Mouse (Mus musculus): ENCODE measurements around the gene Eea1.
A peak's percentile ranks its signal among the peaks of the same experiment; 100 is the strongest.
"Not testable (repeated sequence)": the region's sequence is repeated elsewhere in the genome, so short reads cannot be mapped to it uniquely, and the experiment has no call there.

Eea1 gene

DNA sequence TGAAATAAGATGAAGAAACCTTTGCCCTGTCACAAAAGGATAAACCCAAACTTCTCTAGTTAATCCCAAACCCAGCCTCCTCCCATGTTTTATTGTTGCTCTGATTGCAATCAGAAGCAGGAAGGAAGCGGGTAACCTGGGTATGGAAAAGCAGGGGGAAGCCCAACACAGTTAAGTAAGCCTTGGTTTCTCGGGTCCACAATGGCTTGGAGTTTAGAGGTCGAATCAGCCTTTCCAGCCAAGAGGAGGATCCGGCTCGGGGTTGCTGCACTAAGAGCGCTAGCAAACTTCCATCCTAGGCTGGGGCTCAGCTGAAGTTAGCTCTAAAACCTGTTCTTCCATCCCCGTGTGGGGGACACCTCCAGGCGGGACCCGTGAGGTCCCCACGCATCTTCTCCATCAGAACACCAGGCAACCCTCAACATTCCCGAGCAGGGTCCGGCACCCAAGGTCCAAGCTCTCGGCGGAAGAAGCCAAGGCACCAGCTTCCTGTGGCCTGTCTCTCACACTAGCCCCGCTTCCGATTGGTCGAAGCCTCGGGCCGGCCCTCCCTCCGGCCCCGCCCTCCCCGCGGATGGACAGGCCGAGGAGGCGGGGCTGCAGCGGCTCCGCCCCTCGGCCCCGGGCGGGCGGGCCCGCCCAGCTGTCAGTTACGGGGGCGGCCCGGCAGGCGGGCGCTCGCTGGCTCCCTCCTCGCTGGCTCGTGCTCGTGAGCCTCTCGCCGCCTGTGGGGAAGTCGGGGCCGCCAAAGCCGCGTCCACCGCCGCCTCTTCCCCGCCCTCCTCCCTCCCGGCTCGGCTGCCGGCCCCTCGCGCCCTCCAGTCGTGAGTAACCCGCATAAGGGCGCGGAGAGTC is at the start of gene Eea1:
Gene Eea1, plus strand, starts transcription at position 605 of the 855 bp plus-strand sequence.
- DNase-seq = peak; percentile 93 to 97

DNA sequence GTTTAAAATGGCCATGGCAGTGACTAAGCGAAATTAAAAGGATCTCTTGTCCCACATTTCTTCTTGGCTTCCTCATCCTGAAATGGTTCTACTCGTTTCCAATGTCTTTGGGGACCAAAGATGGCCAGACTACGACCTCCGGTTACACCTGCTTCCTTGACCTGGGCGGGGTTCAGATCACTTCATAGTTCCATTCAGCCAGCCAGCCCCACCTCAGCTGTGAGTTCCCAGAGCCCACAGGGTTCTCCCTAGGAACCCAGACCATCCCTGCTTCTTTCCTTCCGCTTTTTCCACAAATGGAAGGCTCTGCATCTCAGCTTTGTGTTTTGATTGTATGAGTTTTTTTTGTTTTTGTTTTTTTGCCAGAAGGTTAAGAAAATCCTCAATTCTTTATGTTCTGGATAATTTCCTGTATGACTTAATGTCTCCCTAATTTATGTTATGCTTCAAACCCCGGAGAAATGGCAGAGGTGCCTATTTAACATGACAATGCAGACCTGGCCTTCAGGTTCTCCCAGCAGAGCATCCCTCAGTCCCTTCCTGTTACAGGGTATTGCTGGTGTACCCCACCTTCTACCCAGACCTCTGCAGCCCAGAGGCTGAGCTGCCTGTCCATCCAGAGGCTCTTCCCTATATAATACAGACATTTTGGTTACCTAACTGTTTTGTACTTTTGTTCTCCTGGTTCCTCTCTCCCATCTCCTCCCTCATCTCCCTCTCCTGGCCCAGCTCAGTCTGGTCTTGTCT is 49.1 kb upstream of the Eea1 start:
- DNase-seq = no peak

DNA sequence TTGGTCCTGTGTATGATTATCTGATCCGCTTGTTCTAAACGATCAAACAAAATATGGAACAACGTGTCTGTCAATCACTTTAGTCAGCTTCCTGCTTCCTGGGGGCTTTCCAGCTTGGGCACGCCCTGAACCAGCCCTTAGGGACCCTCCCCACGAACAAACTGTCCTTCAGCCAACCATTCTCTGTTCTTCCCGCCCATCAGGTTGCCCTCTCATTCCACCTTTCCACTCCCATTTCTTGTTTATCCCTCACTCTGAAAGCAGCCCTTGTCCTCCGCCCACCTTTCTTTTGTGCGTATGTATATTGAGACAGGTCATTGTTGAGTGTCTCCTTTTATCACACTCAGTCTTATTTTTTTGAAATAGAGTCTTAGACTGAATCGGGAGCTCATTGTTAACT is 48.3 kb upstream of the Eea1 start:
- no peak for DNase-seq

DNA sequence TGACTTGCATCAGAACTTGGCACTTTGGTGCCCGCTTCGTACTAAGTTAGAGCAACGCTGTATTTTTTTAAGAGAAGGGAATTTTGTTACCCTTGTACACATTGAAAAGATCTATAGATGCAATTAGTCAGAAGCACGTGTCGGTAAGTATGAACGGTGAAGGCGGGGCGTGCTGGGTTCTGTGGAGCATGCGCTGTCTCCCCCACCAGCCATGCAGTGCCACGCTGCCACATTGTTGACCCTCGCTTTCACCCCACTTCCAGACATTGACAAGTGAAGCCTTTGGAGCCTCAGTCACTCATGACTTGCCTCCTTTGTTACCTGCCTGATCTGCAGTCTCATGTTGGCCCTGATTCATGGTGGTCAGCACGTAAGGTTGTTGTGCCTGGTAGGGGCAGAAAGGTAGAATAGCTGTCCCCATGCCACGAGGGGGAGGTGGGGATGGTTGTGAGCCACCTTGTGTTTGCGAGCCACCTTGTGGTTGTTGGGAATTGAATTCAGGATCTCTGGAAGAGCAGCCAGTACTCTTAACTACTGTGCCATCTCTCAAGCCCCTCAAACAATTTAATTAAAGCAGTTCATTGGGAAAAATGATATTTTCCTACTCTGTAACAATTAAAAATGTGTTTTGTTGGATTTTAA is 47.0 kb upstream of the Eea1 start:
- no peak for DNase-seq

DNA sequence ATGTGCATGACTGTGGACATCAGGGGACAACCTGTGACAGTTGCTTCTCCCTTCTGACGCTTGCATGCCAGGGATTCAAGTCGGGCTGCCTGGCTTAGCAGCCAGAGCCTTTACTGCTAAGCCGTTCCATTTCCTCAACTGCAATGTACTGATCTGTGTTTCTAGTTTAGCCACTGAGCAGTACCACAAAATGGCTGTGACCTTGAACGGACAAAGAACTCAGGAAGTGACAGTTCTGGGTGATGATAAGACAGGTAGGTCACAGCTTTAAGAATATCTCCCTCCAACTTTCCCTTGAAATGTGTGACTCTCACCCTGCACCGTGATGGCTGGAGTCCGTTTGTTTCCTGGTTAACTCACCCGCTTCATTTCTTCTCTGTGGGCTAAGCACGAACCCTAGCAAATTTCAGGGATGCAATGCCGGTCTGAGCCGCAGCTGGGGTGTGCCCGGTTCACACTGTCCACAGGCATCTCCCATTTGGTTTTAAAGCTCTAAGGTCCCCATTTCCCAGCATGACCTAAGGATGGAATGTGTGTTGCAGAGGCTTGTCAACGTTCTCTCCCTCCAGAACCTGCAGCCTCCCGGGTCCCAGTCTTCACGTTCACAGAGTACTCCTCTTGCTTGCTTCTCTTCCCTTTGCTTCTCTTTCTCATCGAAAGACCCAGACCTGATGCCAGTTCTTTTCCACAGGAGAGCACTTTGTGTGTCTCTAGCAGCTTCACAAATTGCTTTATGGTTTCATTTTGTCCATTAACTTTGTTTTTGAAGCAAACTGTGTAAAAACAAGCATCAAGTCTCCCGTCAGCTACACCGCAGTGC is 46.2 kb upstream of the Eea1 start:
- no peak for DNase-seq

DNA sequence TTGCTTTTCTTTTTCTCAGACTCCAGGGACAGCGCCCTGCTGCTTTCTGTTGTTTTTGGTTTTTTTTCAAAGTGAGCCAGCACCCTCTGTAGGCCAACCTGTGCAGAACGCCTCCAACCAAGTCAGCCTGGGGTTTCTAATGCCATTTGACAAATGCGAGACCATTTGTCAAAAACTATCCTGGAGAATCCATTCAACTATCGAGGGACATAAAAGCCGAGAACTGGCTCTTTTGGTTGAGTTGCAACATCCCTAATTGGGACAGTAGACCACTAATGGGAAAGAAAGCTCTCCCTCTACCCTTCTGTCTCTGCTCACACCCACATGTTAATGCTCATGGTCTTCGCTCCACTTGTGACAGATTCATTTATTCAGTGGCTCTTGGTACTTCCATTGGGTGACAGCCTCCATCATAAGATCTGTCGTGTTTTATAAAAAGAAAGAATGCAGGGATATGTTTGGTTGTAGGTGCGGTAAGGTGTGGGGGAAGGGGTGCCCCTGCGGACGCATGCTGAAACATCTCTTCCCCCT is 45.5 kb upstream of the Eea1 start:
- DNase-seq = peak; percentile 68 to 77

DNA sequence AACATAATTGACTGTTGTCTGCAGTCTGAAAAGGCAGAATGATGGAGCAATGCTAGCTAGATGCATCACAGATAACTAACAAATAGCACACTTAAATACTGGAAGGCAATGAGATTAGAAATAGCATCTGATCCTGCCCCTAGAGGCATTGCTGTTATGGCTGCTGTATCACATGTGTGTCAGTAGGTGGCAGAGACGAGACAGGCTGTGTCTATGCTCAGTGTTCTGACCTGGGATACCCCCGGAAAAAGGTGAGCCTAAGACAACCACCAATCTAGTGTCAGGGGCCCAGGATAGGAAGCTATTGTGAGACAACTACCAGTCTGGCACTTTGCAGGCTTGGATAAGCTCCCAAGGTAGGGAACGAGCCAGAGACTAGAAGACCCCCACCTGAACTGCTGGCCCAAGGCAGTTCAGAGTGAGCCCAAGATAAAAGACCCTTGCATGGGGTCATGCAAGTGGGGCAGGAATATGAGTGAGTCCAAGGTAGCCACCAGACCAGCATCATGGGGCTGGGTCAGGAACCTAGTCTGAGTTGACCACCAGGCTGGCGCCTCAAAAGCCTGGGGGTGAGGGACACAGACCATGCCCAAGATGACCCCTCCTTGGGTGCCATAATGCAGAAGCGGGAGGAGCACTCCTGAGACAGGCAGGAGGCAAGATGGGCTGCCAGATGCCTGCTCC is 41.8 kb upstream of the Eea1 start:
- peak; percentile 22 to 40 for DNase-seq

DNA sequence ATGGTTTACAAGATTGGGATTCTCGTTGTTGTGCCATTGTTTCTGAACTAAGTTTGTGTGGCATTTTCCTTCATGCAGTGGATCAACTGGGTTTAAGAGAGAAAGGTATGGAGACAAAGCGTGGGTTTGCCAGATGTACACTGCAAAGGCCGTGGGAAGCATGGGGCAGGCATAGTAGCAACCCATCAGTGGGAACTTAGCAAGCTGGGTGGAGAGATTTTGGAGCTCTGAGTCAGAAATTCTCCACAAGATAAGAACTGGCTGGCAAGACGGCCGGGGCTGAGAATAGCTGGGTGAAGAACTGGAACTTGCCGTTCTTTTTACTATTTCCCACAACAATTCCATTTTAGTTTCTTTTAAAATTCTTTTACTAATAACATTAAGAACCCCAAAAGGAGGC is 35.8 kb upstream of the Eea1 start:
- DNase-seq = no peak

DNA sequence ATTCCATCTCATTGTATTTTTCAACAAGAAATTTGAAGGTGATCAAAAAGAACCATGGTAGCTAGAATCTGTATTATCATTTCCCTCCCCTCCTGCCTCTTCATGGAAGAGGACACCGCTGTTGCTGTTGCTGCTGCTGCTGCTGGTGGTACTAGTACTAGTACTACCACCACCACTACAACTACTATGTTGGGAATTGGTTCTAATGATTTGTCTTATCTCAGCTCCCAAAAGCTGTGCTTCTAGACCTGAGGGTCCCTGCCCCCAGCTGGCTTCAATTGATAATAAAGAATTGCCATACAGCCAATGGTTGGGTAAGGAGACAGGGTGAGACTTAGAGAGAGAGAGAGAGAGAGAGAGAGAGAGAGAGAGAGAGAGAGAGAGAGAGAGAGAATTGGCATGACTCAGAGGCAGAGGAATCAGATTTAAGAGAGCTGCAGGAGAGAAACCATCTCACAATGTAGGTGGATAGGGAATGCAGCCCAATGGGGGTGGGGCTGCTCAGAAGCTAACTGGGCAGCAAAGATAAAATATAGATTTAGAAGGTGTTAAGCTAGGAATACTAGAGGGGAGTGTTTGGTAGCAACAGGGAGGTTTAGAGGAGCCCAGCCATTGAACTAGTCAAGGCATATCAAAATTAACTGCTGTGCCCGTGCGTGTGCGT is 31.1 kb upstream of the Eea1 start:
- no peak for DNase-seq

DNA sequence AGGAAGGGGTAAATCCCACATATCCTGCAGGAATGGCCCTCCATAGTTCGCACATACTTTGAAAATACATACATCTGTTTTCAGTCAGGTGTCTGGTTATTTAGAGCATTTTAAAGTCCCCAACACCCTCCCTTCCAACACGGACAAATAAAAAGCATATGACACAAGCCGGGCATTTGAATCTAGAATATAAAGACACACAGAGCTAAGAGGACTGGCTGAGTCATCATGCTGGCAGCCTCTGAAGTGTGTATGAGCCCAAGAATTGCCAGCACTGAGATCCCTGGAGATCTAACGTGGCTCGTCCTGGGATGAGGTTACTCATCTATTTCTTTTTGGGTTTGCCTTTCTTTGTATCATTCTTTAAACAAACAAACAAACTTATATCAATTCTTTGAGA is 29.4 kb upstream of the Eea1 start:
- DNase-seq = no peak

DNA sequence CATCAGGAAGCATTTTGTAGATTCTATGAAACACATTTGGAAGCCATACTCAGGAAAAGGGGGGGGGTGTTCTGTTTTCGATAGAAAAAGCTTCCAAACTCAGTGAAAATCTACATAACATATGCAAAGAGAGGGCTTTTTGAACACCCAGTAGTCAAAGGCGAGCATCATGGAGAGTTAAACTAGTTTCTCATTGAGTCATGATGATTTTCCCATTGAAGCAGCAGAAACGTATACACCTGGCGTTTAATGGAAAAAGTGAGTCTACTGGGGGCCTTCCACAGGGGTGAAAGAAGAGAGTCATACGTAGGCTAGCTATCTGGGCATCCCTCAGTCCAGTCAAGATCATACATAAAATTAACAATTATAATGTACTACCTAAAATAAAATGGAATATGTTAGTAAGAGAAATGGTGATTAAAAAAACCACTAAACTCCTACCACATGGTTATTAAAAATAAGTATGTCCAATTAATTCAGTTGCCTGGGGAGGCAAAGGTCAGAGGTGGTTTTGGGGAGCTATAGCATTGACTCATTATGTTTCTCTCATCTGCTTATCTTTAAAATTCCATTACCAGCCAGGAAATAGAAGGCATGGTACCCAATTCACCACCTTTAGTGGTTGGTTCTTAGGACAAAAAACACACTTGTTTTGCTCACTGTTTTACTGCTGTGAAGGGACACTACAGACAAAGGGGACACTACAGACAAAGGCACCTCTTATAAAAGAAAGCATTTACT is 25.8 kb upstream of the Eea1 start:
- DNase-seq = no peak

DNA sequence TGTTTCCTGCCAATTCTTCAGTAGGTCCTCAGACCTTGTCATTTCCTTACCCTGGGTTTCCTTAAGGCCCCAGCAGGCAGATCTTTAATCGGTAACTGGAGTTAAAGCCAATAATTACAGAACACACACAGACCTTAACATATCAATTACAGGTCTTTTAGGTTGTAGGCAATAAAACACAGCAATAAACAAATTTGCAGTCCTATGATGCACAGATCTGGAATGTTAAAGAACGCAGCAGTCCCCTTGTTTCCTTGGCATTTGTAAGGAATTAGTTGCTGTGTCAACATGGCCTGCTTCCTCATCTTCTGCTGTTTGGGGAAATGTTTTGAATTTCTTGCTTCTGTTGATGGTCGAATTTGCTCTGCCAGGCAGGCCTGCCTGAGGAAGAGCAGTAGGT is 21.7 kb upstream of the Eea1 start:
- no peak for DNase-seq

DNA sequence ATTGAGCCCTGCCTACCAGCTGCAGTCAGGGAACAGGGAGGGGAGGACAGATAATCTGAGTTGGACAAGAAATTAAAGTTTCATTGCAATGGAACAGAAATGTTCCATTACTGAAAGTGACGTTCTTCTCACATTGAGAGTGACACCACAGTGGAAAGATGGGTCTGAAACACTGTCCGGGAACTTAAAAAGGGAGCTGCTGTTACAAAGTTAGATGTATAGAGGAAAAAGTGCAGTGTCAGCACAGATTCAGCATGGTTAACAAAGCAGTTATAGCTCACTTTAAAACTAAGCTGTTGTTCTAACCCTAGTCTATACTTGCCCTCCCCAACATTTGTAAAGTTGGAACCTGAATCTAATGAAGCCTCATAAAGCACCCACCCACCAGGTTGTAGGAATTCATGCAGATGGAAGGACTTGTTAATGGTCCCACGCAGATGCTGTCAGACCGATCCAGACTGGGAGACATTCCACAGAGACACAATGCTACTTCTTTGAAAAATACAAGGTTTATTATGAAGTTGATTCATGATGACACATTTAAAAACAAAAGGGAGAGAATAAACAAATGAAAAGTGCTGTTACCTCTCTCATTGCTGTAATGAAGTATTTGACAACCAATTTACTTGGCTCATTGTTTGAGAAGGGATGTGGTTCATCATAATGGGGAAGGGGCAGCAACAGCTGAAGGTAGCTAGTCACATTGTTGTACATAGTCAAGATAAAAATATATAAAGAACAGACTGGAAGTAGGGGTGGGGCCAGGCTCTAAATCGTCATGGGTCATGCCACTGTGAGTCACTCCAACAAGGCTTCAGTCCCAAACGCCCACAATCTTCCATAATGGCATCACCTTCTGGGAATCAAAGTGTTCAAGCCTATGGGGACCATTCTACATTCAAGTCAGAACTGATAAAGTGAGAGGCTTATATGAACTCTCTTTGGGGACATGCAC is 16.9 kb upstream of the Eea1 start:
- no peak for DNase-seq

DNA sequence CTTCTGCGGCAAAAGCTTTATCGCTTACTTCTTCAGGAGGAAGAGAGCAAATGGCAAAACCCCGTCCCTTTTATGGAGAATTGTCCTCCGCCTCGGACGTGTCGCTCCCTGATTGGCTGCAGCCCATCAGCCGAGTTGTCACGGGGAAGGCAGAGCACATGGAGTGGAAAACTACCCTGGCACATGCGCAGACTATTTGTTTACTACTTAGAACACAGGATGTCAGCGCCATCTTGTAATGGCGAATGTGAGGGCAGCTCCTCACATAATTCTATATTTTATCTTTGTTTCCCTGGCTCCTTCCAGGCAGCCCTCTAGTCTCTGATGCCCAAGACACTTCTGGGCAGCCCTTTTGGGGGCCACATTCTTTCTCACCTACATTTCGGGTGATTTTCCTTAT is 6.8 kb upstream of the Eea1 start:
- not testable (repeated sequence) for DNase-seq

DNA sequence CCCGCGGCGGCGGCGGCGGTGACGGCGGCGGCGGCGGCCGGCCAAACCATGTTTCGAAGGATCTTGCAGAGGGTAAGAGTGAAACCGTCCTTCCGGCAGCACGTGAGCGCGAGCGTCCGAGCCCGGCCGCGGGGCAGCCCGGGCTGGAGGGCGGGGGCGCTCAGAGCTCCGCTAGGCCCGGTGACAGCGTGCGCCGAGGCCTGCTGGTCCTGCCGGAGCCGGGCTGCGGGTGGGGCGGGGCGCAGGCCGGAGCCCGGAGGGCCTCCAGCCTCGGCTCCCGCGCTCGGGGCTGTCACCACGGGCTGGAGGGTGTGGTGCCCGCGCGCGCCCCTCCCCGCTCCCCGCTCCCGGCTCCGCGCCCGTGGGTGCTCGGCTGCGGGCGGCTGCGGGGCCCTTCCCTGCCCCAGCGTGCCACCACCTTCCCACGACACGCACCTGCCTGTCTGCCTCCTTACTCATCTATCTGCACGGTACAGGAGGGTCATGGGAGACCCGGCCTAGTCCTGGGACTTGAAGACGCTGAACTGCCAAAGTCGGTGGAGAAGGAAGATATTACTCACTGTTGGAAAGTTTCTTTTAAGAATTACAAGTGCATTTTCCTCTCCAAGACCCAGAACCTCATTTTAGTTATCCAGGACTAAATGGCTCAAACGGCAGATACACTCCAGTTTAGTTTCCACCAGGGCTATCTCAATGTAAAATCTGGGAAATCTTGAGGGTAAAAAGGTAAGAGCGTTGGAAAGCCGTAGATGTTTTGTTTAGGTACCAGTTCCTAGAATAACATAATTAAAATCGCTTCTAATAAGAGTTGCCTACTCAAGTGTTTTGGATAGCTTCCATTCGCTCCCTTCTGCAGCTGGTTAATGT is 684 bp downstream of the Eea1 start:
- no peak for DNase-seq

DNA sequence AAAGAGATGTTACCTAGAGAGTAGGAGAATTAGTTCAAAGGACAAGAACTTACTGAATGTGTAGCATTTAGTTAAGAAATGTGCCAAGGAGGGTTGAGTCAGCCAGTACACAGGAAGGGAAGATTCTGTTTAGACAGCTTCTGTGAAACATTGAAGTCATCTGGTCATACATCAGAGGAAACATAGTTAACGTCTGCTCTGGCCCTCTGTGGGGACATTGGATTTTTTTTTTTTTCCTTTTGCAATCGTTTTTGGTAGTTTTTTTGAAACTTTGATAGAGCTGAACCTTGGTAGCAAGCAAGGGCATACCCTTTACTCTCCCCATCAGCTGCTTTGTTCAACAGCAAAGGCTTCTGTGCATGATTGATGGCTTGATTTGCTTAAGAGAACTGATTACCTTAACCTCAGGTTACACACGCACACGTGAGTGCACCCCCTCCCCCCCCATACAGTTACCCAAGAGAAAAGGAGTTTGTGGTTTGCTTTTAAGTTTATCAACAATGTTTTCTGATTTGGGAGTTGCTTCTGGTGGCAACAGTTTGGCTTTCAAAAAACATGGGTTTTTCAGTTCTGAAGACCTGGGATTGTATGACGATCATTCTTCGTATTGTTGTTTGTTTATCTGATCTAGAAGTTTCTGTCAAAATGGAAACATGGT is 1.4 kb downstream of the Eea1 start:
- DNase-seq = no peak

DNA sequence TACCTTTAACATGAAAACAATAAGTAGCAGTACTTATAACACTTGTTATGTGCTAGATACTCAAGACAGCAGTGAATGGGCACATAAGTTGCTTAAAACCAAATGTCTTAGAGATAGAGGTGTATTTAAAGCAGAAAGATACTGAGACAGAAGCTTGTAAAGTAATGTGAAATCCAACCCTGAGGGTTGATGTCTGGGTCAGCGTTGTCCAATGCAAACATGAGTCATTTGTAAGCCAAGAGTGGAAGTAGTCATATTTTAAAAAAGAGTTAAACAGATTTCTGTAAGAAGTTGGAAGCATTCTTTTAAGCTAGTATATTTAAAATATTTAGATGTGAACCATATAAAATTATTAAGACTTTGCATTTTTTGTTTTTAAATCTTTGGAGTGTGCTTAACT is 4.6 kb downstream of the Eea1 start:
- no peak for DNase-seq

DNA sequence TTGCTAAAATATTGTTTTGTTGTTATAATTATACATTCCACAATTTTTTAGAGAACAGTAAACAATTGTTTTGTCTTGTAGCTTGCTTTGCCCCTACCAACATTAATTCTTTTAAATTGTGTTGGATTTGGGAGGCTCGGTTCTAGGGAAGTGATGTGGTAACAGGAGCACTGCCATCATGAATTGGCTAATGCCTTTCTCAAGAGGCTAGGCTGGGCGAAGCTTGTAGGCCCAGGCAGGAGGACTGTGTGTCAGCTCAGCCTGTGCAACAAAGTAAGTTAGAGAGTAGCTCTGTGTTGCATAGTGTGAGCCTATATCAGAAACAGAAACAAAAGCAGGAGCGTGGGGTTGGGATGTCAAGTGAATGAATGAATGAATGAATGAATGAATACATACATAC is 9.0 kb downstream of the Eea1 start:
- DNase-seq = no peak
